Mouse (Mus musculus): ENCODE measurements at regions not wholly inside any gene's neighbourhood (a gene's known extent, or its start where the extent isn't known, plus 50 kb on each side); places are given as distances from the start of the nearest gene placed in this dataset.

DNA sequence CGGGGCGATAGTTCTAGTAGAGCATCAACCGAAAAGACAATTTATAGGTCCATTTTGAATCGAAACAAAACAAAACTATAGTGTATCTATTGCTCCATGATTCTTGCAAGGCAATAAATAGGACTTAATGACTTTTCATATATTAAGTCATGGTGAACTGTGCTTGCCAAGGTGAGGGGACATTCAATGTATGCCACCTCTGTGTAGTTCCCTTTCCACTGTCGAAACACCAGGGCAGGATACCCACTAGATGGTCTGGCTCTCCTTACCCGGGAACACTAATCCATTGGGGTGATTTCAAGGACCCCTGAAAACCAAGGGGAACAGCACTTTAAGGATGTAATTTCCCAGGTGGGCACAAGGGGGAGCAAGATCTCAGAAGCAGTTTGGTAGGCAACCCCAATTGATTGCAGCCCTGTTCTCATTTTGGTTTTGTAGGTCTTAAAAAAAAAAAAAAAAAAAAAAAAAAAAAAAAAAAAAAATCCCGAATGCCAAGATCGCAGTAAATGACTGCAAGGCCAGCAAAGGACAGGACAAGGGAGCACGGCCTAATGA is 96.9 kb upstream of the L3mbtl4 start:
- ATAC-seq (replicated peaks in 1 of 2; ENCODE audit: insufficient read depth in 1 of 2, low FRiP score in 2 of 2, low TSS enrichment in 1 of 2, low read depth in 1 of 2, poor library complexity in 2 of 2, severe bottlenecking in 2 of 2) = peak; percentile 57 to 74; a peak in 3 of 4 replicates

DNA sequence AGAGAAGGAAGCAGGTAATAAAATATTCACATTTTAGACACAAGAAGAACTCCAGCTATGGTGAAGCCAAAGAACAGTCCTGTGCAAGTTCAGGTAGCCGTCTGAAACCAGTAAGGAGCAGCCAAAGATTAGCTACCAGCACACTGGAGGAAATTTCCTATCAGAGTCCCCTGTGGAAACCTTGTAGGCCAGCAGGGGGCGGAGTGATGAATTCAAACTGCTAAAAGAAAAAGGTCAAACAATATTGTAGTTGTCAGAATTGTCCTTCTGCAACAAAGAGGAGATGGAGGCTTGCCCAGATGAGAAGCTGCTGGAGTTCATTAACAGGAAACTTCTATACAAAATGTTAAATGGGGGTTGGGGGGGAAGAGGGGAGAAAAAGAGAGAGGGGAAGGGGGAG is 95.8 kb upstream of the L3mbtl4 start:
- peak in 1 of 2 experiments; percentile 47; a peak in 1 of 4 replicates for ATAC-seq (replicated peaks in 1 of 2; ENCODE audit: insufficient read depth in 1 of 2, low FRiP score in 2 of 2, low TSS enrichment in 1 of 2, low read depth in 1 of 2, poor library complexity in 2 of 2, severe bottlenecking in 2 of 2)

DNA sequence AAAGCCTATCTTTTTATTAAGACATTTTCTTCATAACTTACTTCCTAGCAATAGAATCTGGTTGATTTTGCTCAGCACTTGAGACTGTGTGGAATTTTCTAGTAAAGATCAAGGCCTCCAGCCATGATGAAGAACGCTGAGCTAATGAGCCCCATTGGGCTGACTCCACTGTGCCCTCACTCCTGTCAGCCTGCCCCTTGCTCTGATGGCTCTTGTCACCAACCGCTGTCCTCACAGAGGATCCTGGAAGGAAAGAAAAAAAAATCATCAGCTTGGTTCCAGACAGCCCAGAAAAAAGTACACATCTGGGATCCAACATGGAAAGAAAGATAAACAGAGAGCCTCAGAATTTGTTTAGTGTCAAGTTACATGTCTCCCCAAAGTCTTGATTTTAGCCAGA is 88.2 kb upstream of the L3mbtl4 start:
- ATAC-seq (replicated peaks in 1 of 2; ENCODE audit: insufficient read depth in 1 of 2, low FRiP score in 2 of 2, low TSS enrichment in 1 of 2, low read depth in 1 of 2, poor library complexity in 2 of 2, severe bottlenecking in 2 of 2) = no peak

DNA sequence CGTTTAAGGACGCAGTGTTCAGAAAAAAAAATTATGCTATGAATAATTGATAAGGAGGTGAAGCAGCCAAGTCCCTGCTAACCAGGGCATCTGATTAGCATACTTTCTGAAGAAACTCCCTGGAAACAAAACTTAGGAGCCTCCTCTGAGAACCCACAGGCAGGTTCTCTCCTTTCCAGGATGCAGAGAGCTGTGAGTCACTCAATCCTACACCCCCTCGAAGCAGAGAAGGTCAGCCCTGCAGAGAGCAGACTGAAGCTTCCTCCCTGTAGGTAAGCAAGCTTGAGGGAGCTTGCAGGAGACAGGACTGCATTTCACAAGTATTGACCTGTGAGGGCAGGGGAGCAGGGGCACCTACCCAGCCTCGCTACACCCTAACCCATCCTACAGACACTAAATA is 83.7 kb upstream of the L3mbtl4 start:
- no peak for ATAC-seq (replicated peaks in 1 of 2; ENCODE audit: insufficient read depth in 1 of 2, low FRiP score in 2 of 2, low TSS enrichment in 1 of 2, low read depth in 1 of 2, poor library complexity in 2 of 2, severe bottlenecking in 2 of 2)

DNA sequence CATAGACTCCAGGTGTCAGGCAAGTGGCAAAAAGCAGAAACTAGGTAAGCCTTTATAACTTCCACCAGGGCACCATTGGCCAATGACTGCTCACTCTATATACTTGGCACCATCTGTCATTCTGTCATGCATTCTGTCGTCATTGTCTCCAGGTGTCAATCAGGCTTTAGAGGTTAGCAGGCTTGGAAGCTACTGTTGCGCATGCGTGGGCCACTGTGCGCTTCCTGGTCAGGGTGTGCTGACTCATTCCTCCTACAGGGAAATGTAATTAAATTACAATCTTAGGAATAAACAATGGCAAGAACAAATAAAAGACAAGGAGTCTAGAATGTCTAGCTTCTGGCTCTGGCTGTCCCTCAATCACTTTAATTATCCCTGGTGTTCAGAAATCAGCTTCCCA is 68.1 kb upstream of the L3mbtl4 start:
- ATAC-seq (replicated peaks in 1 of 2; ENCODE audit: insufficient read depth in 1 of 2, low FRiP score in 2 of 2, low TSS enrichment in 1 of 2, low read depth in 1 of 2, poor library complexity in 2 of 2, severe bottlenecking in 2 of 2) = no peak

DNA sequence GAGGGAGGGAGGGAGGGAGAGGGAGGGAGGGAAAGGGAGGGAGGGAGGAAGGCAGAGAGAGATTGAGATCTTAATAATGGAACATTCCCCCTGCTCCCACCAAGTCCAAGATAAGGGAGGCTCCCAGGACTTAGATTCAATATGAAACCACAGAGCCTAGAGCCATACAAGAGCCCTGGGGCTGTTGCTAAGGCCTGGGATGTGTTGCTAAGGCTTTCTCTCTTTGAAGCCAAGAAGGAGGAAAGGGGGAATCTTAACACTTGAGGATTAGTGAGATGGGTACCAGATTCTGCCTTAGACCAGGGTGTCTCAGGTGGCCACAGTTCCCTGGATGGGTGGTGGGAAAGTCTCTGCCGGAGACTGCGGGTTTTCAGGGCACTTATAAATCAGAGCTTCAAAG is 64.8 kb upstream of the L3mbtl4 start:
- ATAC-seq (replicated peaks in 1 of 2; ENCODE audit: insufficient read depth in 1 of 2, low FRiP score in 2 of 2, low TSS enrichment in 1 of 2, low read depth in 1 of 2, poor library complexity in 2 of 2, severe bottlenecking in 2 of 2) = no peak

DNA sequence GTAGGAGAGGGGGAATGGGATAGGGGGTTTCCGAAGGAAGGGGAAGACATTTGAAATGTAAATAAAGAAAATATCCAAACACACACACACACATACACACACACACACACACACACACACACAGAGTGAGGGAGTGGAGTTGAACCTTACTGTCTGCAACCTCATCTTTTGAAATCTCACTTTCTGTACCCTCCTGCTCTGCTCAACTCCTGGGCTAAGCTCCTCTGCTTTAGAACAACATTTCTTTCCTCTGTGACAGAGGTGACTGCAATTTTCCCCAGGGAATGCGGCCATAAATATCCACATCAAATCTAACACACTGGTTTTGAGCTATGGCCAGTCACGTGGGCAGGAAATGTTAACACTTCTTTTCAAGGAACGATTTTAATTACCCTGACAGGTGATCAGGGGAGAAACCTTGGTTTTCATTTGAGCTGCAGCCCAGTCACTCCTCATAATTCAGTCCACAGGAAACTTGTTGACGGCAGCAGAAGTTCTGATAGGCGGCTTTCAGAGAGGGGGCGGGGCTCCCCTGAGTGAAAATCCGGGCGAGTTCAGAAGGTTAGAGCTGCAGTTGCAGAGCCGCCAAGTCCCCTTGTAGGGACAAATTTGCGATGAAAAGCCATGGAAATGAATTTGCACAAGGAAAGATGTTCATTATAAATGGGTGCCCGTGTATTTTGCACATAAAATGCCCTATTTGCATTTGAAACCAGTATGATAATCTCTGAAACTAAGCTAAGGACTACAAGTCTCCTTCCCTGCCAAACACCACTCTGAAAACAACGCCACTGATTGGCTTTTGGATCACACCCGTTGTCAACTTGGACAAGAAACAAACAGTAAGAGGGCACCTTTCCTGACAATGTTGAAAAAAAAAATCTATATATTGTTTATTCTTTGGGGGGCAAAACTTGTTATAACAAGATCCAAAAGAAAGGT is 63.0 kb upstream of the L3mbtl4 start:
- peak; percentile 95 to 97 for ATAC-seq (replicated peaks in 1 of 2; ENCODE audit: insufficient read depth in 1 of 2, low FRiP score in 2 of 2, low TSS enrichment in 1 of 2, low read depth in 1 of 2, poor library complexity in 2 of 2, severe bottlenecking in 2 of 2)

DNA sequence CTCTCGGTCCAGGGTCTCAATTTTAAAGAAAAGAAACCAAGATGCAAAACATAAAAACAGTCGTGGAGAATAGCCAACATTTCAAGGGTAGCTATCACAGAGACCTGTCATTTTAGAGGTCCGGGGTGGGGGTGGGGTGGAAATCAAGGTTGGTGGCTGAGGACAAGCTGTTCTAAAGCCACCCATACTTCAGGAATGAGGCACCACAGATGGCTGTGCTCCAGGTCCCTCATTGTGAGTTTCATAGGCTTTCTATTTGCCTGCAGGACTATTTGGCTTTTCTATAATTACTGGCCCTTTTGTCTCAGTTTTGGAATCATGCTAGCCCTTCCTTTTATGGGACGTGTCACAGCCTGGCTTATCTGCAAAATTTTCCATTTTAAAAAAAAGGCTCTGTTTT is 55.4 kb upstream of the L3mbtl4 start:
- no peak for ATAC-seq (replicated peaks in 1 of 2; ENCODE audit: insufficient read depth in 1 of 2, low FRiP score in 2 of 2, low TSS enrichment in 1 of 2, low read depth in 1 of 2, poor library complexity in 2 of 2, severe bottlenecking in 2 of 2)

DNA sequence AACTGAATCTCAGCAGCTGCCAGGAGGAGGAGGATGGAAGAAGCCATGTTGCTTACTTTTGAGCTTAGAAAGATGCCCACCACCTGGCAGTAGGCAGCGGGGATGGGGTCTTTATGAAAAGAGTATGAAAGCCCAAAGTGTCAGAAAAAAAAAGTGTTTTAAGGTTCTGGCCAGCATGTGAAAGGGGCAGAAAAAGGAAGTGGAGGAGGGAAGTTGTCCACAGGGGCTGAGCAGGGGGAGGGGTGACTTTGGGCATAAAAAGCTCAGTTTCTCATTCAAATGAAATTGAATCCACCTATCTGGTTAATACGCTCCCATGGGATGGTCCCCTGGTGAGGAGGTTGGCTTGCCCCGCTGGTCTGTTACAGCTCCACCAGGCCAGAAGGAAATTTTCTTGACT is 50.4 kb upstream of the L3mbtl4 start:
- ATAC-seq (replicated peaks in 1 of 2; ENCODE audit: insufficient read depth in 1 of 2, low FRiP score in 2 of 2, low TSS enrichment in 1 of 2, low read depth in 1 of 2, poor library complexity in 2 of 2, severe bottlenecking in 2 of 2) = 0 out of 4 replicates have a peak, but pooled peaks of 1 of the 2 experiments have one; percentile 37
